Mouse (Mus musculus): Measurements from ENCODE around the gene Pkp4.

Pkp4 gene

GRCm38 (mm10) chr2:59219997-59220789 lies 59.5 kb downstream of the Pkp4 start:
- no peak for DNase-seq (ENCODE audit: low spot score)

GRCm38 (mm10) chr2:59226383-59226782 lies 65.7 kb downstream of the Pkp4 start:
- DNase-seq (ENCODE audit: low spot score), result no peak

GRCm38 (mm10) chr2:59227011-59227410 lies 66.4 kb downstream of the Pkp4 start:
- DNase-seq (ENCODE audit: low spot score), result no peak

GRCm38 (mm10) chr2:59227508-59228263 lies 67.0 kb downstream of the Pkp4 start:
- DNase-seq (ENCODE audit: low spot score), result no peak

GRCm38 (mm10) chr2:59229250-59229895 lies 68.7 kb downstream of the Pkp4 start:
- no peak for DNase-seq (ENCODE audit: low spot score)

GRCm38 (mm10) chr2:59230656-59231055 lies 70.0 kb downstream of the Pkp4 start:
- DNase-seq (ENCODE audit: low spot score), result no peak

- no peak for DNase-seq (ENCODE audit: low spot score)
Observed at GRCm38 (mm10) chr2:59231514-59231913, 70.9 kb downstream of the Pkp4 start.

- no peak for DNase-seq (ENCODE audit: low spot score)
Observed at GRCm38 (mm10) chr2:59233294-59233923, 72.8 kb downstream of the Pkp4 start.

- no peak for DNase-seq (ENCODE audit: low spot score)
Observed at GRCm38 (mm10) chr2:59233936-59234335, 73.3 kb downstream of the Pkp4 start.

GRCm38 (mm10) chr2:59234537-59234936 lies 73.9 kb downstream of the Pkp4 start:
- no peak for DNase-seq (ENCODE audit: low spot score)

GRCm38 (mm10) chr2:59239841-59240395 lies 79.3 kb downstream of the Pkp4 start:
- DNase-seq (ENCODE audit: low spot score), result no peak

- no peak for DNase-seq (ENCODE audit: low spot score)
Observed at GRCm38 (mm10) chr2:59242117-59242516, 81.5 kb downstream of the Pkp4 start.

GRCm38 (mm10) chr2:59244273-59245097 lies 83.8 kb downstream of the Pkp4 start:
- no peak for DNase-seq (ENCODE audit: low spot score)

GRCm38 (mm10) chr2:59245098-59245388 lies 84.4 kb downstream of the Pkp4 start:
- no peak for DNase-seq (ENCODE audit: low spot score)

- DNase-seq (ENCODE audit: low spot score), result no peak
Observed at GRCm38 (mm10) chr2:59248806-59249205, 88.2 kb downstream of the Pkp4 start.

GRCm38 (mm10) chr2:59252818-59253217 lies 92.2 kb downstream of the Pkp4 start:
- DNase-seq (ENCODE audit: low spot score), result no peak

- DNase-seq (ENCODE audit: low spot score), result no peak
Observed at GRCm38 (mm10) chr2:59253435-59253834, 92.8 kb downstream of the Pkp4 start.

- no peak for DNase-seq (ENCODE audit: low spot score)
Observed at GRCm38 (mm10) chr2:59258821-59259231, 98.2 kb downstream of the Pkp4 start.

- DNase-seq (ENCODE audit: low spot score), result no peak
Observed at GRCm38 (mm10) chr2:59259346-59259745, 98.7 kb downstream of the Pkp4 start.

GRCm38 (mm10) chr2:59261203-59261602 lies 100.6 kb downstream of the Pkp4 start:
- no peak for DNase-seq (ENCODE audit: low spot score)

GRCm38 (mm10) chr2:59266428-59266827 lies 105.8 kb downstream of the Pkp4 start:
- DNase-seq (ENCODE audit: low spot score), result no peak
